Mouse (Mus musculus): ENCODE measurements around the gene Slc7a4. TPM values are rescaled to one million over a fixed set of nuclear protein-coding genes. Genes with fewer than 3 reads are reported as not detected.
"Not testable (repeated sequence)": the region's sequence is repeated elsewhere in the genome, so short reads cannot be mapped to it uniquely, and the experiment has no call there.

Slc7a4 gene
- polyA plus RNA-seq, 1 experiment from 2014 or later, result 32.0 TPM

- H3K4me2 ChIP-seq (replicated peaks), result no peak overlapping the region
- no peak overlapping the region for H3K4me3 ChIP-seq
- no peaks in the 10 kb centered on the region; the same call in 1 of the 2 replicates for H3K27me3 ChIP-seq
- H3K9ac ChIP-seq (replicated peaks), result no peak overlapping the region
- H3K4me1 ChIP-seq, result peaks cover 27% of the 10 kb centered on the region
- ATAC-seq (replicated peaks), result no peak
- H3K27ac ChIP-seq (replicated peaks), result no peak overlapping the region
- no peaks in the 10 kb centered on the region for H3K36me3 ChIP-seq
- no peaks in the 10 kb centered on the region for H3K9me3 ChIP-seq
- 66% methylated on average over 9 of the region's 9 CpGs for whole genome bisulfite sequencing
These were observed 23.5 kb downstream of the Slc7a4 start for GRCm38 (mm10) chr16:17559396-17560027.

GRCm38 (mm10) chr16:17558811-17559210, 24.2 kb downstream of the Slc7a4 start:
- H3K27ac ChIP-seq (replicated peaks), result no peak overlapping the region
- ATAC-seq (replicated peaks), result no peak
- H3K4me2 ChIP-seq (replicated peaks), result no peak overlapping the region
- no peaks in the 10 kb centered on the region; the same call in 1 of the 2 replicates for H3K27me3 ChIP-seq
- peaks cover 34% of the 10 kb centered on the region for H3K4me1 ChIP-seq
- no peak overlapping the region for H3K4me3 ChIP-seq
- WGBS, result 1% methylated on average over 5 of the region's 5 CpGs
- no peaks in the 10 kb centered on the region for H3K36me3 ChIP-seq
- no peaks in the 10 kb centered on the region for H3K9me3 ChIP-seq
- H3K9ac ChIP-seq (replicated peaks), result no peak overlapping the region

GRCm38 (mm10) chr16:17557947-17558480, 25.0 kb downstream of the Slc7a4 start:
- H3K27me3 ChIP-seq, result no peaks in the 10 kb centered on the region; the same call in 1 of the 2 replicates
- H3K27ac ChIP-seq (replicated peaks), result no peak overlapping the region
- no peak overlapping the region for H3K4me3 ChIP-seq
- H3K4me2 ChIP-seq (replicated peaks), result no peak overlapping the region
- H3K9ac ChIP-seq (replicated peaks), result no peak overlapping the region
- peaks cover 34% of the 10 kb centered on the region for H3K4me1 ChIP-seq
- ATAC-seq (replicated peaks), result peak; percentile 15; the same call in 1 of the 2 replicates
- 0% methylated on average over 5 of the region's 5 CpGs for WGBS
- no peaks in the 10 kb centered on the region for H3K9me3 ChIP-seq
- no peaks in the 10 kb centered on the region for H3K36me3 ChIP-seq

DNA sequence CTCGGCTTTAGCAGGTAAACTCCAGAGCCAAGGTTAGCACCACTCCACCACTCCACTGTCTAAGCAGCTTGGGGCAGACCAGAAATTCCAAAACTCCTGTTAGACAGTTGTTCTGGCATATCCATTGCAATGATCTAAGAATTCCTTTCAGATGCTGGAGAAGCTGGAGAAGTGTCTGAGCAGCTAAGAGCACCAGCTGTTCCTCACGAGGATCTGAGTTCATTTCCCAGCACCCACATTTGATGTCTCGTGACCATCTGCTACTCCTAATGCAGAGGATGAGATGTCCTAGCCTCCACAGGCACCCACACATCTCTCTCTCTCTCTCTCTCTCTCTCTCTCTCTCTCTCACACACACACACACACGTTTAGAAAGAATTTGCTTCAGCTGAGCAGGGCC, 26.1 kb downstream of the Slc7a4 start:
- no peaks in the 10 kb centered on the region for H3K9me3 ChIP-seq
- peaks cover 31% of the 10 kb centered on the region for H3K4me1 ChIP-seq
- no peak overlapping the region for H3K4me2 ChIP-seq (replicated peaks)
- no peaks in the 10 kb centered on the region for H3K36me3 ChIP-seq
- no peak overlapping the region for H3K27ac ChIP-seq (replicated peaks)
- WGBS, result 68% methylated on average over 4 of the region's 4 CpGs
- H3K27me3 ChIP-seq, result no peaks in the 10 kb centered on the region; the same call in 1 of the 2 replicates
- no peak overlapping the region for H3K4me3 ChIP-seq
- no peak overlapping the region for H3K9ac ChIP-seq (replicated peaks)
- ATAC-seq (replicated peaks), result no peak

GRCm38 (mm10) chr16:17556180-17556579, 26.8 kb downstream of the Slc7a4 start:
- Histone ChIP-seq H3K9ac (replicated peaks) (no peak overlapping the region), H3K36me3 (no peaks in the 10 kb centered on the region), H3K27me3 (no peaks in the 10 kb centered on the region; the same call in 1 of the 2 replicates), H3K4me1 (peaks cover 30% of the 10 kb centered on the region), H3K4me2 (replicated peaks) (no peak overlapping the region), H3K27ac (replicated peaks) (no peak overlapping the region), H3K4me3 (no peak overlapping the region), H3K9me3 (no peaks in the 10 kb centered on the region)
- no peak for ATAC-seq (replicated peaks)
- 84% methylated on average over 4 of the region's 4 CpGs for WGBS

DNA sequence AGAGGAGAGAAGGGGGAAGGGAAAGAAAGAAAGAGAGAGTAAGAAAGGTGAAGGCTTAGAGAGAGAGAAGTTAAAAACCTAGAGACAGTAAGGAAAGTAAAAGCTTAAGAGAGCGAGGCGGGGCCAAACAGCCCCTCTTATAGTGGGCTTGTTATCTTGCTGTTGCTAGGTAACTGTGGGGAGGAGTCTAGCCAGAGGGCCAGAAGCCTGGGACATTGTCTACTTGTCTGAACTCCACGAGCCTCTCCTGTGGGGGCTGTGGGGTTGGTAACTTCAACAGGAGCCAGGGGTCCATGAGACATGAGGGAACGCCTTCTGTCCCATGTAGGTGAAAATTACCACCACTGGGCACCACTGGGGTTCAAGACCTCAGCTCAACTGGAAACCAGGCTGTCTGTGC, 28.3 kb downstream of the Slc7a4 start:
- not testable (repeated sequence) for ATAC-seq (replicated peaks); H3K4me3 ChIP-seq; H3K36me3 ChIP-seq; H3K27ac ChIP-seq (replicated peaks); H3K9me3 ChIP-seq; H3K27me3 ChIP-seq; H3K9ac ChIP-seq (replicated peaks)
- H3K4me2 ChIP-seq (replicated peaks), result peak overlapping the region; percentile 35; the same call in 1 of the 2 replicates
- H3K4me1 ChIP-seq, result peaks cover 24% of the 10 kb centered on the region
- WGBS, result 9% methylated on average over 4 of the region's 4 CpGs

DNA sequence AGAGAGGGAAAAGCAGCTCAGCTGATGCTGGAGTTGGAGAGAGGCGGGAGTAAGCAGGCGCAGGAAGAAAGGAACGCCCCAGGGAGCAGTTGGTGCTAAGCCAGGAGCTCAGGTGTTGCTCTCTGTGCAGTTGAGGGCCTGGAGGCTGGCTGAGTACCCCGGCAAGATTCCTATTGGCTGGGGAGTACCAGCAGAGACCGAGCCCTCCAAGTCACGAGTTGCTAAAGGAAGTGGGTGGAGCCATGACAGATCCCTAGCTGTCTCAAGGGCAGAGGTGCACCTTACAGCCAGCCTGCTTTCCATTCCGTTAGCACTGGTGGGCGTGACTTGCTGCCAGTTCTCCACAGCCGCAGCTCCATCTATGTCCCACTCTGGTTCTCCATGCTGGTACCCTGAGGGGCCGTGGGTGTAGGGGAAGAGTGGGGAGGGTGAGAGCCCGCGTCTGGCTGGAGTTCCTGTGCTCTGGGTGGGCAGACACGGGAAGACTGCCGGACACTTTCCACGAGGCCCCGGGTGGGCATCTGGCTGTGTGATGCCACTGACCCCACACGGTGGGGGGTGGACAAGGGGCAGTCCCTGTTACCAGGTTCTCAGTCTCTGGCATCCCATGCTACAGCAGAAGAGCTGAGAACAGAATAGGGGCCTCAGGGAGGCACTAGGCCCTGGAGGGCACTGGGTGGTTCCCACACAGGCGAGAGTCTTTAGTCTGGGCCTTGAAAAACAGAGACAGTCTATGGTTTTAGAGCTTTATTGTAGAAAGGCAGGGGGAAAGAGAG, 28.9 kb downstream of the Slc7a4 start:
- Histone ChIP-seq H3K27me3 (no peaks in the 10 kb centered on the region), H3K4me2 (replicated peaks) (peak overlapping the region; percentile 35), H3K4me1 (peaks cover 24% of the 10 kb centered on the region), H3K9me3 (no peaks in the 10 kb centered on the region), H3K4me3 (peak overlapping the region; percentile 11), H3K9ac (replicated peaks) (no peak overlapping the region; the same call in 1 of the 2 replicates), H3K27ac (replicated peaks) (no peak overlapping the region), H3K36me3 (no peaks in the 10 kb centered on the region)
- peak; percentile 80 for ATAC-seq (replicated peaks)
- 5% methylated on average over 18 of the region's 18 CpGs for WGBS

- Histone ChIP-seq H3K27ac (replicated peaks) (no peak overlapping the region), H3K36me3 (no peaks in the 10 kb centered on the region), H3K4me3 (no peak overlapping the region), H3K4me1 (peaks cover 14% of the 10 kb centered on the region), H3K9ac (replicated peaks) (no peak overlapping the region), H3K9me3 (no peaks in the 10 kb centered on the region), H3K27me3 (no peaks in the 10 kb centered on the region), H3K4me2 (replicated peaks) (no peak overlapping the region)
- WGBS, result 86% methylated on average over 7 of the region's 7 CpGs
- ATAC-seq (replicated peaks), result no peak
These were observed 30.2 kb downstream of the Slc7a4 start for GRCm38 (mm10) chr16:17552837-17553236.

- Histone ChIP-seq H3K36me3 (no peaks in the 10 kb centered on the region), H3K27me3 (0 out of 2 replicates have a peak, but pooled peaks cover 3% of the 10 kb centered on the region), H3K4me1 (no peaks in the 10 kb centered on the region), H3K9ac (replicated peaks) (no peak overlapping the region), H3K27ac (replicated peaks) (no peak overlapping the region), H3K4me3 (no peak overlapping the region), H3K4me2 (replicated peaks) (no peak overlapping the region), H3K9me3 (no peaks in the 10 kb centered on the region)
- WGBS, result 88% methylated on average over 2 of the region's 2 CpGs
- no peak for ATAC-seq (replicated peaks)
These were observed 40.4 kb downstream of the Slc7a4 start for GRCm38 (mm10) chr16:17542632-17543031.

DNA sequence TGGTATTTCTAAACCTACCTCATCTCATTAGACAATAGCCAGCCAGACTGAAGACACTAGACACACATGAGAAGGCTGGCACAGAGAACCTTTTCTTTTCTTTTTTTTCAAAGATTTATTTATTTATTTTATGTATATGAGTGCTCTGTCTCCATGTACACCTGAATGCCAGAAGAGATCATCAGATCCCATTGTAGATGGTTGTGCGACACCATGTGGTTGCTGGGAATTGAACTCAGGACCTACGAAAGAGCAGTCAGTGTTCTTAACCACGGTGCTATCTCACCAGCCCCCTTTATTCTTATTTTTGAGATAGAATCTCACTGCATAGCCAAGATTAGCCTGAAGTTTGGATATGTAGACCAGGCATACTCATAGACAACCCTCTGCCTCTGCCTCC, 46.4 kb downstream of the Slc7a4 start:
- ATAC-seq (replicated peaks), result no peak
- 95% methylated on average over 3 of the region's 3 CpGs for WGBS
- Histone ChIP-seq H3K9ac (replicated peaks) (no peak overlapping the region), H3K4me1 (peaks cover 6% of the 10 kb centered on the region), H3K27ac (replicated peaks) (no peak overlapping the region), H3K4me2 (replicated peaks) (no peak overlapping the region), H3K27me3 (no peaks in the 10 kb centered on the region), H3K4me3 (no peak overlapping the region), H3K9me3 (no peaks in the 10 kb centered on the region), H3K36me3 (no peaks in the 10 kb centered on the region)

DNA sequence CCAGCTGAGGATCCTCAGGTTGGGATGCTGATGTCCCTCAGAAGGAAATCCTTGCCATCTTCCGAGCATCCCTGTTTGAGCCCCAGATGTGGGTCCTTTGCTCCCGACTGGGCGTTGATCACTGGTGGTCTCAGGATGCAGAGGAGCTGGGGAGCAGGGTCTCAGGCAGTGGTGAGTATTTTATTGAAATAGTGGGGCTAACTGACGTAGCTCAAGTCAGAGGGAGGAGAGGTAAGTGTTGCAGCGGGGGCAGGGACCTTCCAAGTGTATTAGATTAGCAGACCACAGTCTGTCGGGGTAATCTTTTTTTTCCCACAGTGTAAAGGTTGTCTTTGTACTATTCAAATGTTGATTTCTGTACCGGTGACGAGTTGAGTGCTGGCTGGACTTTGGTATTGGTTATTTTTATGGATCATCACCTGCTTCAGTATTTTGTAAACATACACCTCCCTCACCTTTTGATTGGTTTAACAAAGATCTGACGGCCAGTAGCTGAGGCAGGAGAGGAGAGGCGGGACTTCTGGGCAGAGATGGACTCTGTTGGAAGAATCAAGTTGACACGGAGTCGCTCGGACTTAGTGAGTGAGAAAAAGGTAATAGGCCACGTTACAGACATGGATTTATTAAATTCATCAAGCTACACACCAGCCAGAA, 50.2 kb downstream of the Slc7a4 start:
- 70% methylated on average over 14 of the region's 14 CpGs for WGBS
- Histone ChIP-seq H3K4me1 (peaks cover 20% of the 10 kb centered on the region), H3K27me3 (no peaks in the 10 kb centered on the region), H3K9me3 (no peaks in the 10 kb centered on the region), H3K4me3 (no peak overlapping the region), H3K27ac (replicated peaks) (no peak overlapping the region), H3K9ac (replicated peaks) (no peak overlapping the region), H3K36me3 (peaks cover 10% of the 10 kb centered on the region), H3K4me2 (replicated peaks) (no peak overlapping the region)
- ATAC-seq (replicated peaks), result no peak

- Histone ChIP-seq H3K27me3 (no peaks in the 10 kb centered on the region), H3K9me3 (no peaks in the 10 kb centered on the region), H3K4me2 (replicated peaks) (no peak overlapping the region), H3K4me3 (no peak overlapping the region), H3K27ac (replicated peaks) (no peak overlapping the region), H3K36me3 (peaks cover 15% of the 10 kb centered on the region), H3K4me1 (peaks cover 20% of the 10 kb centered on the region), H3K9ac (replicated peaks) (no peak overlapping the region)
- no peak for ATAC-seq (replicated peaks)
- whole genome bisulfite sequencing, result 56% methylated on average over 4 of the region's 4 CpGs
These were observed 50.7 kb downstream of the Slc7a4 start for GRCm38 (mm10) chr16:17532271-17532670.

All from forebrain, embryonic 15.5 days (tissue).